Mouse (Mus musculus) adipocyte (in vitro differentiated cells): Measurements from ENCODE around the gene Camkmt.

Experiments
- DNase-seq: peaks from one replicate; pipeline ENCODE4 v3.0.0-alpha.2; 2016; ENCODE audit warnings: low spot score

Gene Camkmt

DNA sequence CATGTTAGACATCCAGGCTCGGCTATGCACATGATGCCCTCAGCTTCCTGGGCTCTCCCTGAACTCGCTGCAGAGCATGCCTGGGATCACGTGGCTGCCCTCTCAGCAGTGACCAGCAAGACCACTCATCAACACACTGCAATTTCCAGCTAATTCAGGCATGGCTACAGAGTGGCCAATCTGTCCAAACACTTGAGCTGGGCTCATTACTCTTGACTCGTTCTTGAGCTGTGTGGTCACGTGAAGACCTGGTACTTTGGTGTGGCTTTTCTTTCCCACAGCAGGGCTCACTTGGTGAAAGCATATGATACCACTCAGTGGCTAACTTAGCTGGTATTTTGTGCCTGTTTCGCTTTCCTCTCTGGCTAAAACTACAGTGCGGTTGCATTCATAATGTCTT, 282.2 kb downstream of the Camkmt start:
- no peak for DNase-seq

DNA sequence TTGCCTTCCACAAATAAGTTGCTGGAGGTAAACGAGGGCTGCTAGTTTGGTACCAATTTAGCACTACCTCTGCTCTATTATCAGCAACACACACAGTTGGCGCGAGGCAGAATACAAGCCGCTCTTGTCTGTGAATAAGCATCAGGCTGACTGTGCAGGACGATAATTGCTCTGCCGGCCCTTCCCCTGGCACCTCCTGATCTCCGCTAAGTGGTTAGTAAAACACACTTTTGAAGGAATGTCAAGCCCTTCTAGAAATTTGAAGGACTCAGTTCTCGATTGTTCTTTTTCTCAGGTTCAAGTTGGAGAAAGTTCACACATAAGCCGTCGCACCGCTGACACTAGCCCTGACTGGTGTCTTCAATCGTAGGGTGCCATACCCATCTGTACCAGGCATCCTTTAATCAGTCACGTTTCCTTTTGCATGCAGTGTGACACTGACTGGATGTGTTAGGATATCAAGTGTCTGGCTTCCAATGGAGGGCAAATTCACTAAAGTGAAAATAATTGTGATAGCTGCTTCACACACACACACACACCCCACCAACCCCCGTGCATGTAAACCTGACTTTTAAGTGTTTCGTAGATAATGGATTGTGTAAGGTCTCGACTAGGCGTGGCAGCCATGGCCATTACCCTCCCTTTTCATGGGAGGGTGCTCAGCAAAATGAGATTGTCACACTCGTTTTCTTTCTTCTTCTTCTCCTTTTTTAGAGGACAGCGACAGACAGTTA, 283.9 kb downstream of the Camkmt start:
- DNase-seq, result no peak

DNA sequence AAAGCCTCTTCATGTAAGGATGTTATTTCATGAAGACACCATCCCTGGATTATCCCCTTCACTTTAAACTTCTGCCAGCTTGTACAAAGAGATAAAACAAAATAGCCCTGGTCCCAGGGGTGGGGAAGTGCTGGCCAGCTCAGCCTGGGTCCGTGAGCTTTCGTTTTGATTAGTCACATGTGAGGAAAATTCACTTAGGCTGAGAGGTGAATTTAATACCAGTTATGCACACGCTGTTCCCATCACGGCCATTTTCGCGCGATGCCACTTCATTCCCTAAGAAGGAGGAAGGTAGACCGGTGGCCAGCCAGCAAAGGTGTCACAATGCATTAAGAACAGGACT, 284.5 kb downstream of the Camkmt start:
- DNase-seq, result no peak

- no peak for DNase-seq
Measured at GRCm38 (mm10) chr17:85375523-85375922, 285.2 kb downstream of the Camkmt start.

DNA sequence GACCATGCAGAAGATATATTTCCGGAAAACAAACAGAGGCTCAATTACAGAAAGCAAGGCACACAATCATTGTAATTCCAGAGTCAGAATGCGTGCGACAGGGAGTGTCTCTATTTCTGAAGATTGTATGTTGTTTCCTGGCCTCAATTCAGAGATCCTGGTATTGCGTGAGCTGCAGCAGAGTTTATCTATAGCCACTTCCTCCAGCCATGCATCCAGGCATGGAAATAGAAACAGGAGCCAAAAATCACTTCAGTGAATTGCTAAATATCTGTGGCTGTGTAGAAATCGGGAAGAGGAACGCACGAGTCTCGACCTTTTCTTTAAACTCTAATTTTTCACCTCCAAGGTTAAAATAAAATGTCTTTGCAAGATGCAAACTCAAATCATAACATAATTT, 287.1 kb downstream of the Camkmt start:
- DNase-seq, result no peak

DNA sequence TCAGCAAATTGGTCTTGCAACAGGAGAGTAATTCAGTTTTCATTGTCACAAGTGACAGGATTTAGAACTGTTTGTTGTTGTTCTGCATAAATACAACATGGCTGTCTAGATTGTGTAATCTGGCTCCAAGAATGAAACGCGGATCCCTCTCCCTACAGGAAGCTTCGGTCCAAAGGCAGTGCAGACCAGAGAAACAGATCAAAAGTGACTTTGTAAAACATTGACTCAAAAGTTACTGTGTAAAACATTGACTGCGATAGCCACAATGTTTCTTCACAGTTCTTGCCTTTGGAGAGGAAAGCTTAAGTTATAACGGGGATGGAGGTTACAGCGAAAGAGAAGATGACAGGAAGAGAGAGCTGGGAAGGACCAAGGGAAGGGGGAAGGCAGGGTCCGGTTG, 288.7 kb downstream of the Camkmt start:
- no peak for DNase-seq

- DNase-seq, result no peak
Measured at GRCm38 (mm10) chr17:85381578-85382223, 291.3 kb downstream of the Camkmt start.

GRCm38 (mm10) chr17:85382344-85382743, 292.0 kb downstream of the Camkmt start:
- no peak for DNase-seq

DNA sequence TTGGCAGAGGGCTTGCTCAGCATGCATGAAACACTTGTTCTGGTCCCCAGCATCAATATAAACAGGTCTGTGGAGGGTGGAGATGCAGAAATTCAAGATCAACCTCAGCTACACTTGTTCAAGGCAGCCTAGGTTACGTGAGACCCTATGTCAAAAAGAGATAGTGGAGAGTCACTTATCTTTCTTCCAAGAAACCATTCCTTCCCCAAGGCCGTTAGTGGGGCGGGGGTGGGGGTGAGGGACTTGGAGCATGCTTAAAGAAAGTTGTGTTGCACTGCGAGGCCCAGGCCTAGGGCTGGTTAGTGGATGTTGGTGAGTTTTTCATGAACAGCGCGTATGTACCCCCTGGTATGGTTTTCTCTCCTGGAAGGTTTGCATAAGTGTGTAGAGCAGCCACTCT, 292.6 kb downstream of the Camkmt start:
- no peak for DNase-seq

DNA sequence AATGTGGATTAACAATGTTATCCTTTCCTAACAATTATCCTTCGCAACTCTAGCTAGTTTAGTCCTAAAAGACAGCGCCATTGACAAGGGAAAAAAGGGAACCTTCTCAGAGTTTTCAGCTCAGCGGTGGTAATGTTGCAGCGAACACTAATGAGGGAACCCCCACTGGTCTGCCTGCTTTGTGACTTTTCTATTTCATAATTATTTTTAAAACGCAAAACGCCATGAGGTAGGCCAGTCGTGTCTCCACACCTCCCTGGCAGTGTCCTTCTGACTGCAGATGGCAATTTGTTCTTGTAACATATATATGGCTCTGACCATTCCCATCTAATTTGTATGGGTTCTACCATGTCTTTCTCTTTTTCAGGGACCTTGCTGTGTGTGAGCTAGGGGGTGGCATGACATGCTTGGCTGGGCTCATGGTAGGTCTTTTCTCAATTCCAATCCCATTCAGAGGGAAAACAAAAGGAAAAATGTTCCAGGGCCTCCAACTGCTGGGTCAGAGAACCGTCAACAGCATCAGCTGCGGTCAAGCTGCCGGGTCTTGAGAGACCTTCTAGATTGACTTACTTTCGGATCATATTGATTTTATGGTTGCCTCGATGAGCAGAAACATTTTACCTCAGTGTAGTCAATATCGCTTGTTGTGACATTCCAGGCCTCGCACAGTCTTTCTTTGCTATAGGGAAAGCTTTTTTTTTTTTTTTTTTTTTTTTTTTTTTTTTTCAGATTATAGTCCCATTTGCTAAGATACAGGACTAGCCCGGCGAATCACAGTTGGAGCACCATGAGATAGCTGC, 302.9 kb downstream of the Camkmt start:
- no peak for DNase-seq

DNA sequence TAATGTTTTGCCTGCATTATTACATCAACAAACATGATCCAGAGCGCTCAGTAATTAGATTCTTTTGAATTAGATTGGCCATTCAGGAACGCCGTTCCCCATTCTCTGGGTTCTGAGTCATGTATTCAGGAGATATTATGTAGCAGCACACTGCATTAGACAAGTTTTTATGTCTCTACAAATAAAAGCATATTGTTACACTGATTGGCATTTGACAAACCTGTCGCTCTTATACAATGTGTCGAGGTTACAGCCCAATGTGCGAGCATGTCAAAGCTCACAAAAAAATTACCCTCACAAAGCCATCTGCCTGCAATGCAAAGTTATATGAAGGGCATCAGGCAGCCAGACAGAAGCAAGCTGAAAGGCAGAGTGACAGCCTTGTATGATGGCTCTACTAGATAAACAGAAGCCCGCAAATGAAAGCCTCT, 303.6 kb downstream of the Camkmt start:
- DNase-seq, result no peak

DNA sequence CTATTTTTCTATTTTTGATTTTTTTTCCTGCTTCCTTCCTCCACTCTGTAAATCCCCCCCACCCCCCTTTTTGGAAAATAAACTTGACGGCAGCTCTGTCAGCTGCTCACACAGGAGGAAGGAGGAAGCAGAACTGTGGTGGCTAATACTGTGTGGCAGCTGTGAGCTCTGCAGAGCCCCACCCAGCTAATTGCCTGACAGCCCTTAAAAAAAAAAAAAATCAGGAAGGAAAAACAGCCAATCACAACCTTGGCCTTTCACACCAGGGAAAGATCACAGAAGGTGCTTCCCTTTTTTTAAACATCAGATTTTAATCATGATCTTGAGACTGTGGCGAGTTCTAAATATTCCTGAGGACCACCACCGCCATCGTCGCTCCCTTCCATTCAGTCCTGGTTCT, 305.1 kb downstream of the Camkmt start:
- no peak for DNase-seq

DNA sequence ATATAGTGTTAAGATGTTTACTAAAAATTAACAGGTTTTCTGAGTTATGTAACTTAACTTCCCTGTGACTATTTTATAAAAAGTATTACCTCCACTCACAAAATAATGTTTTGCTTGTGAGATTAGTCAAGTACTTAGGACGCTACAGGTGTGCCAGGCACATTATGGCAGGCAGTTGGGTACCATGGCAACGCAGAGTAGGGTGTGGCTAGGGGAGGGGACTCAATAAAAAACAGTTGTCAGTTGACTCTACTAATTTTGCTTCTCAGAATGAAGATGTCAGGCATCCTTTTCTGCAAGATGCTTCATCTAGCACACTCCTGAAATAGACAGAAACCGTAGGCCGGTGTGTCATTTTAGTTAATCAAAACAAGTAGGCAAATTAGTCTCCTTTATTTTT, 310.4 kb downstream of the Camkmt start:
- DNase-seq, result no peak

- DNase-seq, result no peak
Measured at GRCm38 (mm10) chr17:85405161-85405560, 314.8 kb downstream of the Camkmt start.

DNA sequence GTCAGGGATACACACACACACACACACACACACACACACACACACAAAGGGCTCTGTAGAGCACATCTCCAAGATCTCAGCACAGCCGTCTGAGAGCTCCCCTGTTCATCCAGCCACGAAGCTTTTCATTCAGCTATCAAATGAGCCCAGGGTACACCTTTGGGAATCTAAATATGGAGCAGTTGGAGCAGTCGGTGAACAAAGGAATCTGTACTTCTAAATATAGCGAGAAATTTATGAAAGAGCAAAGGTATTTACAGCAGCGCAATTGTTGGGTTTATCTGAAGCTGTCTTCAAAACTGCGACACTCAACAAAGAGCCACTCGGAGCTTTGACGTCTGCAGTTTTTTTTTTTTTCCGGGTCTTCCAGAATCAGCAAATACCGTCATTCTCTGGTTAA, 315.8 kb downstream of the Camkmt start:
- no peak for DNase-seq

GRCm38 (mm10) chr17:85428831-85429230, 338.5 kb downstream of the Camkmt start:
- DNase-seq, result peak; percentile 5

- DNase-seq, result no peak
Measured at GRCm38 (mm10) chr17:85432923-85433322, 342.6 kb downstream of the Camkmt start.

GRCm38 (mm10) chr17:85443036-85443435, 352.7 kb downstream of the Camkmt start:
- DNase-seq, result no peak

DNA sequence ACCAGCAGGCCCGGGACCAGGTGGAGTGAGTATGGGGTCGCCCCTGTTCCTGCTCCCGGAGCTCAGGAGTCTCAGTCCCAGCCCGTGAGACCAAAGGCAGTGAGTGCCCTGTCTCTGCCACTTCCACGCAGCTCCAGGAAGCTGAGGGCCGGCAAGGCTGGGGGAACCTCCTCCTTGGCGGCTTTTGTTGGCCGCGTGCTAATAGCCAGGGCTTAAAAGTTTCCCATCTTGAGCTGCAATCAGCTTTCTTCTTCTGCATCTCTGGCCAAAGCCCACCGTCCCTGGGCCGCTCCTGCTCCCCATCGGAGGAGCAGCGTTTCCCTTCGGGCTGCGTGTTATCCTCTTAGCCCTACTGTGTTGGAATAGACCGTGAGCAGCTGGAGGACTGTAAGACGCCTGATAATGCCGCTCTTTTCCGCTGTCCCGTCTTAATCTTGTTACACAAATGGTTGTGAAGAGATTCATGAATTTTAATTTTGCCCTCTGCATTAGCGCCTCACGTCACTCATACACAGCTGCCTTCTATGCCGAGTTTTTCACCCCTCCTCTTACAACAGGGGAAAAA, 364.1 kb downstream of the Camkmt start:
- DNase-seq, result no peak

DNA sequence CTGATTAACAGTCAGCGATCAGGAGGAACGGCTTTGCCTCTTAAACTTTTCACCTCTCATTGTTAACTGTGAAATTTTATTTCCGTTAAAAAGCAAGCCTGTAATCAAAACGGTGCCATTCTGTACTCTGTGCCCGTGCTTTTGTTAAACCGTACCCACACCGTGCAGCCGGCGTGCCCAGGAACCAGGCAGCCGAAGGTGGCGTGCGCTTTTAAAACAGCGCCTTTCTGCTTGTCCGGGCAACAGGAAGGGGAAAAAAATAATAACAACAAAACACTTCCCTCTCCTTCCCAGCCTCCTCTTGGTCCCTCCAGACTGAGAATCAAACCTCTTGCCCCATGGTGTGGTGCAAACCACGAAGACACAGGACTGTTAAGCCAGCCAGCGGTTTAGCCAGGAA, 364.7 kb downstream of the Camkmt start:
- no peak for DNase-seq

- no peak for DNase-seq
Measured at GRCm38 (mm10) chr17:85458075-85458474, 367.7 kb downstream of the Camkmt start.

- DNase-seq, result no peak
Measured at GRCm38 (mm10) chr17:85458589-85458988, 368.2 kb downstream of the Camkmt start.

DNA sequence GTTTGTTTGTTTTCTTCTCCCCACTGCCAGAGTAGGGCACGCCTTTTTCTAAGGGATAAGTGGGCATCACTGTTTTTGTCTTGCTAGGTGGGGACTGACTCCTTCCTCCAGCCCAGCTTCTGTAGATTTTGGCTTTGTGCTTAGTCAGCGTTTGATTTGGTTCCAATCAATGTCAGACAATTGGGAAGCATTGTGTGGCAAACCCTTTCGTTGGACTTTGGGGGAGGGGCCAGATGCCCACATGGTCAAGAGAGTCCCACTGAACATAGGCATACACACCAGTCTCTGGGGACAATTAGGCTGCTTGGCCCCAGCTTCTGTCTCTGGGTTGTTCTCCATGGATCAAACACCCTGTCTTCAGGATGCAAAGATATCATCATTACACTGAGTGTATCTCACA, 371.2 kb downstream of the Camkmt start:
- no peak for DNase-seq
